Mouse (Mus musculus) limb, embryonic 14.5 days (tissue): ENCODE measurements around the gene Tmem127. TPM values are rescaled to one million over a fixed set of nuclear protein-coding genes. Genes with fewer than 3 reads are reported as not detected.
A peak's percentile ranks its signal among the peaks of the same experiment; 100 is the strongest.
"Not testable (repeated sequence)": the region's sequence is repeated elsewhere in the genome, so short reads cannot be mapped to it uniquely, and the experiment has no call there.

ENCODE experiments used
- ATAC-seq: fragments of 200-750 bp; cut with Nextera tagmentation; 2 replicates; pipeline ENCODE4 v1.8.0; 2017; ENCODE audit warnings: low read depth, moderate number of reproducible peaks, moderate TSS enrichment; ENCODE audit not compliant: low FRiP score
- DNase-seq: peaks from one replicate; pipeline ENCODE4 v3.0.0-alpha.2; 2015; ENCODE audit warnings: low spot score
- H3K27ac ChIP-seq: fragments of 300-500 bp; sonication (generic); replicated peaks from 2 replicates; pipeline ENCODE4 v1.5.1; 2014; ENCODE audit warnings: low read depth, mild to moderate bottlenecking, low read length, moderate library complexity, mixed read lengths
- H3K27me3 ChIP-seq: fragments of 300-500 bp; sonication (generic); 2 replicates; pipeline ENCODE4 v1.6.1; 2014; ENCODE audit warnings: low read length, mixed read lengths; ENCODE audit not compliant: control insufficient read depth, insufficient read depth
- H3K36me3 ChIP-seq: fragments of 300-500 bp; sonication (generic); 2 replicates; pipeline ENCODE4 v1.6.1; 2014; ENCODE audit warnings: mild to moderate bottlenecking, low read length, moderate library complexity, mixed read lengths; ENCODE audit not compliant: control insufficient read depth, insufficient read depth
- H3K4me1 ChIP-seq: fragments of 300-500 bp; sonication (generic); 2 replicates; pipeline ENCODE4 v1.6.1; 2014; ENCODE audit warnings: antibody characterized with exemption, low read length, mixed read lengths; ENCODE audit not compliant: control insufficient read depth, insufficient read depth
- H3K4me2 ChIP-seq: fragments of 300-500 bp; sonication (generic); replicated peaks from 2 replicates; pipeline ENCODE4 v1.6.1; 2014; ENCODE audit warnings: low read depth, mild to moderate bottlenecking, low read length, moderate library complexity; ENCODE audit not compliant: severe bottlenecking
- H3K4me3 ChIP-seq: fragments of 300-500 bp; sonication (generic); replicated peaks from 2 replicates; pipeline ENCODE4 v1.5.1; 2014; ENCODE audit warnings: low read length
- H3K9ac ChIP-seq: fragments of 300-500 bp; sonication (generic); 2 replicates; pipeline ENCODE4 v1.6.1; 2014; ENCODE audit warnings: mild to moderate bottlenecking, low read depth, low read length, moderate library complexity; ENCODE audit not compliant: severe bottlenecking
- H3K9me3 ChIP-seq: fragments of 300-500 bp; sonication (generic); 2 replicates; pipeline ENCODE4 v1.6.1; 2016; ENCODE audit warnings: low read length; ENCODE audit not compliant: control insufficient read depth
- POLR2A ChIP-seq: fragments of 200-500 bp; IDR thresholded peaks from 2 replicates; pipeline ENCODE4 v1.8.0; 2012; ENCODE audit warnings: inconsistent platforms, mild to moderate bottlenecking, moderate library complexity, borderline replicate concordance; ENCODE audit not compliant: insufficient read depth, insufficient read length; ENCODE audit errors: extremely low read depth
- WGBS: fragments of 180-500 bp; shearing (Covaris S2); extraction: QIAGEN DNeasy Blood & Tissue Kit; methylation state at CpG from one replicate; pipeline ENCODE4 v1.1.7; 2014; 5-methylcytosine and 5-hydroxymethylcytosine counted together
- polyA plus RNA-seq, 2 experiments: library from polyadenylated mRNA; depleted of rRNA in 1 of 2; stranded (reverse) in 1 of 2; unstranded in 1 of 2; fragments of >200 nt; fragmentation: Nextera tagmentation in 1 of 2; extraction: Ambion mirVana in 1 of 2; gene quantifications; 2 replicates each; pipeline versions ENCODE4 v1.2.1 to v1.2.3; 2012 to 2014

Gene Tmem127
- polyA plus RNA-seq, 2 experiments: 22.7 to 36.2 TPM

DNA sequence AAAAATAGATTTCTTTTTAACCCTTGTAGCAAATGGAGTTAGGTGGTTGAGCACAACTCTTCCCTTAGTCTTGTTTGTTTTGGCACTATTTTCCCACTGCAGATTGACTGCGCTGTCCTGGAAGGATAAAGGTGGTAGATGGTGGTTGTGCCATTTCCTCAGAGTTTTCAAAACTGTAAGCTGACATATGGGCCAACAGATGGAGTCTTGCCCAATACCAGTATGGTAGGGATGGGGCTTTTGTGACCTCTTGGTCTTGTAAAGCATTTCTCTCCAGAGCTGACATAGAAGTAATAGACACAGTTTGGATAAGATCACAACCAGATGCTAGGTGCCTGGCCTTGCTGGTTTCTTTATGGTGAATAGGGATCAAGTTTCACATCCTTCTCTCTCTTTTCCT, 50.3 kb downstream of the Tmem127 start:
- WGBS: 91% methylated on average over 1 of the region's 1 CpGs
- no peak overlapping the region for H3K4me3 ChIP-seq
- ATAC-seq (peak; percentile 26; the same call in 1 of the 2 replicates), DNase-seq (no peak)
- H3K27ac ChIP-seq: no peak overlapping the region
- no peaks in the 10 kb centered on the region for H3K4me1 ChIP-seq
- H3K36me3 ChIP-seq: peaks cover 71% of the 10 kb centered on the region
- TF ChIP-seq POLR2A: no peak
- H3K27me3 ChIP-seq: no peaks in the 10 kb centered on the region
- no peak overlapping the region for H3K9ac ChIP-seq
- no peaks in the 10 kb centered on the region for H3K9me3 ChIP-seq
- no peak overlapping the region for H3K4me2 ChIP-seq

DNA sequence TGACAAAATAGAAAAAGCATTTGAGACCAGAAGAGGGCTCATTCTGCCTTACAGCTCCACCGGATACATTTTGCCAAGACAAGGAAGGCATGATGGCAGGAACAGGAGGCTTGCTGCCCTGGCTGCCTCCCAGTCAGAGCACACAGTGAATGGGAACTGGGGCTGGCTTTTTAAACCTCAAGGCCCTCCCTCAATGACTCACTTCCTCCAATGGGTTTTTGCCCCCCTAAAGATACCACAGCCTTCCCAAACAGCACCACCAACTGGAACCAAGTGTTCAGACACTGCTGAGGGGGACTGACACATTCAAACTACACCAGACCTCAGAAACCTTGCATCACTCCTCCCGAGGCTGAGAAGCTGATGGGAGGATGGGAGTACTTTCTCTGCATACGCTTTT, 53.0 kb downstream of the Tmem127 start:
- 90% methylated on average over 3 of the region's 3 CpGs for WGBS
- Histone ChIP-seq H3K27ac (no peak overlapping the region), H3K9me3 (no peaks in the 10 kb centered on the region), H3K27me3 (no peaks in the 10 kb centered on the region), H3K36me3 (peaks cover 52% of the 10 kb centered on the region), H3K9ac (no peak overlapping the region), H3K4me2 (no peak overlapping the region), H3K4me1 (no peaks in the 10 kb centered on the region), H3K4me3 (no peak overlapping the region)
- ATAC-seq (no peak), DNase-seq (no peak)
- no peak for TF ChIP-seq POLR2A

DNA sequence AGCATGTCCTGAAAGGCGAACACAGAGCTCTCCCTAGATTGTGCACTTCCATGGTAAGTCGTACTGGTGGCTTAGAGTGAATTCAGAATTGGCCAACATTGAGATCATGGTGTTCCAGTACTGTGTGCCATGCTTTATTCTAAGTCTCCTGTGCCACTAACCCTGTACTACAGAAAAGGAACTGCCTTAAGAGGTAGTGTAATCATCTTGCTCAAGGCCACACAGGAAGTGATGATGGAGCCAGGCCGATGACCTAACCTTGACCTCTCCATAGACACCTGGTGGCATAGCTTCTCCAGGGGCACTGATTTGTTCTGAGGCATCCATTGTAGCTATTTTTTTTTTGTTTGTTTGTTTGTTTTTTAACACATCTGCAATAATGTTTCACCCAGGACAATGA, 54.2 kb downstream of the Tmem127 start:
- Histone ChIP-seq H3K36me3 (peaks cover 40% of the 10 kb centered on the region), H3K27me3 (no peaks in the 10 kb centered on the region), H3K27ac (no peak overlapping the region), H3K4me3 (no peak overlapping the region), H3K9ac (no peak overlapping the region), H3K9me3 (no peaks in the 10 kb centered on the region), H3K4me2 (no peak overlapping the region), H3K4me1 (no peaks in the 10 kb centered on the region)
- no peak for DNase-seq
- 86% methylated on average over 3 of the region's 3 CpGs for WGBS
- no peak for ATAC-seq
- no peak for TF ChIP-seq POLR2A

DNA sequence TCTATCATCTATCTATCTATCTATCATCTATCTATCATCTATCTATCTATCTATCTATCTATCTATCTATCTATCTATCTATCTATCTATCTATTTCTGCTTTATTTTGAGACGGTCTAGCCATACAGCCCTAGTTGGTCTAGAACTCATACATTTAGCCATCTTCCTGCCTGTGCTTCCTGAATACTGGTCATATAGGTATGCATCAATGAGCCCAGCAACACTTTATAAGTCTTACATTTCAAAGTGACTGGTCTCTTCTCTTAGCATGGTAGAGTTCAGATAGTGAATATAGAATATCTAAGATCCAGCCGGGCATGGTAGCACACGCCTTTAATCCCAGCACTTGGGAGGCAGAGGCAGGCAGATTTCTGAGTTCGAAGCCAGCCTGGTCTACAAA, 56.5 kb downstream of the Tmem127 start:
- H3K4me2 ChIP-seq: not testable (repeated sequence)
- 95% methylated on average over 4 of the region's 4 CpGs for WGBS

DNA sequence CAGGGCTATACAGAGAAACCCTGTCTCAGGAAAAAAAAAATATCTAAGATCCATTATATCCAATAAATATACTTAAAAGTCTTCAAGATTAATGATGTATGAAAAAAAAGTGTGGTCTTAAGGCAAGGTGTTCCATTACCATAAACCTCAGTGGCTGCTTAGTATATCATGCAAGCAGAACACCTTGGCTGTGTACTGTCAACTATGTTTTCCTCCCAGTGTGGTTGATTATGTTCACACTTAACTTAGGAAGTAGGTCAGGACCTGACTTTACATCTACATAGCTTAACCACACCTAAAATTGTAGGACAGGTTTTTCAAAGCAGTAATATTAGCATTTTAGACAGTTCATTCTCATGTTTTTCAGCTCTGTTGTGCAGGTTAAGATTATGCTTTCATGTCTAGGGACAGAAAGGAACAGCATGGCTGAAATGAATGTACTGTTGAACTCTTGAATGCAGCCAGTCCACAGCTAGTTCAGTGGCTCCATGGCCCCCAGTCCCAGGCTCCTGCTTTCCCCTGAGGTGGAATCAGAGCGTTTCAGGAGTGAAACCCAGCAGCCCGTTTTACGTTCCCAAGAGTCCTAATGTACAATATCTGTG, 57.0 kb downstream of the Tmem127 start:
- TF ChIP-seq POLR2A: no peak
- no peak overlapping the region for H3K27ac ChIP-seq
- H3K36me3 ChIP-seq: peaks cover 13% of the 10 kb centered on the region
- H3K4me3 ChIP-seq: no peak overlapping the region
- DNase-seq (no peak), ATAC-seq (no peak)
- no peak overlapping the region for H3K4me2 ChIP-seq
- no peaks in the 10 kb centered on the region for H3K27me3 ChIP-seq
- no peaks in the 10 kb centered on the region for H3K4me1 ChIP-seq
- no peaks in the 10 kb centered on the region for H3K9me3 ChIP-seq
- H3K9ac ChIP-seq: no peak overlapping the region
- 84% methylated on average over 3 of the region's 3 CpGs for WGBS

More for the DNA sequence above, 56.5 kb downstream of the Tmem127 start:
- not testable (repeated sequence) for H3K27me3 ChIP-seq, H3K4me1 ChIP-seq, H3K4me3 ChIP-seq, H3K9ac ChIP-seq, H3K27ac ChIP-seq, ATAC-seq, DNase-seq, H3K9me3 ChIP-seq
- peaks cover 17% of the 10 kb centered on the region for H3K36me3 ChIP-seq

DNA sequence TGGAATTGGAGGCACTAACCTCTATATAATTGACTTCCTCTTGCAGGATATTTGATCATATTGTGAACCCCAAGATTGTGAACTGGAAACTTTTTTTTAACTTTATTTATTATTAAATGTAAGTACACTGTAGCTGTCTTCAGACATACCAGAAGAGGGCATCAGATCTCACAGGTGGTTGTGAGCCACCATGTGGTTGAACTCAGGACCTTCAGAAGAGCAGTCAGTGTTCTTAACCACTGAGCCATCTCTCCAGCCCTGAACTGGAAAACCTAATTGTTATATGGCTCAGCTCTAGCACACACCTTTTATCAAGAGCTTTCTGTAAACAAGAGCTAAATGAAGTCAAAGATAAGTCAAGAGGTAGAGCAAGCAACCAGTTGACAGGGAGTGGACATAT, 58.4 kb downstream of the Tmem127 start:
- ATAC-seq: no peak

More for the DNA sequence above, 58.4 kb downstream of the Tmem127 start:
- Histone ChIP-seq H3K4me1 (no peaks in the 10 kb centered on the region), H3K4me2 (no peak overlapping the region), H3K27ac (no peak overlapping the region), H3K36me3 (peaks cover 4% of the 10 kb centered on the region; the same call in 1 of the 2 replicates), H3K4me3 (no peak overlapping the region), H3K9ac (no peak overlapping the region), H3K9me3 (no peaks in the 10 kb centered on the region), H3K27me3 (no peaks in the 10 kb centered on the region)
- no peak for TF ChIP-seq POLR2A
- no peak for DNase-seq
